Mouse (Mus musculus) brain, embryonic 18.5 days (tissue): ENCODE data around the gene Csk.

Experiments
- DNase-seq: peaks from one replicate; pipeline ENCODE4 v3.0.0-alpha.2; 2012; ENCODE audit warnings: low read depth, low spot score

The Csk gene

GRCm38 (mm10) chr9:57604875-57605274, 48.6 kb downstream of the Csk start:
- no peak for DNase-seq

- no peak for DNase-seq
Measured at GRCm38 (mm10) chr9:57602098-57602497, 51.3 kb downstream of the Csk start.

- DNase-seq = no peak
Measured at GRCm38 (mm10) chr9:57601353-57601706, 52.1 kb downstream of the Csk start.

GRCm38 (mm10) chr9:57600620-57601352, 52.6 kb downstream of the Csk start:
- no peak for DNase-seq

GRCm38 (mm10) chr9:57598851-57599563, 54.4 kb downstream of the Csk start:
- no peak for DNase-seq

- DNase-seq = no peak
Measured at GRCm38 (mm10) chr9:57597929-57598382, 55.5 kb downstream of the Csk start.

GRCm38 (mm10) chr9:57597265-57597664, 56.2 kb downstream of the Csk start:
- DNase-seq = no peak

GRCm38 (mm10) chr9:57594174-57594509, 59.3 kb downstream of the Csk start:
- no peak for DNase-seq

- no peak for DNase-seq
Measured at GRCm38 (mm10) chr9:57593454-57594173, 59.8 kb downstream of the Csk start.

- no peak for DNase-seq
Measured at GRCm38 (mm10) chr9:57590726-57591125, 62.7 kb downstream of the Csk start.

GRCm38 (mm10) chr9:57589224-57590126, 64.0 kb downstream of the Csk start, which contains the start of gene Ulk3:
Gene Ulk3, plus strand, starts transcription at chr9:57589452.
- DNase-seq = no peak

- no peak for DNase-seq
Measured at GRCm38 (mm10) chr9:57584991-57585390, 68.4 kb downstream of the Csk start.

- DNase-seq = no peak
Measured at GRCm38 (mm10) chr9:57577144-57577849, 76.1 kb downstream of the Csk start.
